Mouse (Mus musculus): Measurements from ENCODE around the gene Fam214a. TPM values are rescaled to one million over a fixed set of nuclear protein-coding genes. Genes with fewer than 3 reads are reported as not detected.

Gene Fam214a
- polyA plus RNA-seq, 1 experiment from 2014 or later: 13.8 TPM

- no peak for ATAC-seq (ENCODE audit: insufficient number of reproducible peaks, insufficient read depth, low FRiP score, low TSS enrichment, low read depth)
- Histone ChIP-seq H3K9me3 (no peaks in the 10 kb centered on the region), H3K27ac (no peak overlapping the region), H3K4me3 (no peak overlapping the region), H3K4me2 (no peak overlapping the region), H3K36me3 (no peaks in the 10 kb centered on the region), H3K4me1 (peaks cover 25% of the 10 kb centered on the region), H3K9ac (no peak overlapping the region), H3K27me3 (no peaks in the 10 kb centered on the region)
- WGBS: 81% methylated on average over 5 of the region's 5 CpGs
Measured at GRCm38 (mm10) chr9:74972736-74973135, 20.1 kb downstream of the Fam214a start.

GRCm38 (mm10) chr9:74973154-74973553 is 20.5 kb downstream of the Fam214a start:
- Histone ChIP-seq H3K27me3 (no peaks in the 10 kb centered on the region), H3K4me3 (no peak overlapping the region), H3K27ac (no peak overlapping the region), H3K9ac (no peak overlapping the region), H3K36me3 (no peaks in the 10 kb centered on the region), H3K4me2 (no peak overlapping the region), H3K4me1 (peaks cover 26% of the 10 kb centered on the region), H3K9me3 (no peaks in the 10 kb centered on the region)
- ATAC-seq (ENCODE audit: insufficient number of reproducible peaks, insufficient read depth, low FRiP score, low TSS enrichment, low read depth): no peak
- WGBS: 62% methylated on average over 4 of the region's 4 CpGs

- H3K9ac ChIP-seq: peak overlapping the region; percentile 52; the same call in 1 of the 2 replicates
- H3K27me3 ChIP-seq: no peaks in the 10 kb centered on the region
- no peaks in the 10 kb centered on the region for H3K9me3 ChIP-seq
- peaks cover 22% of the 10 kb centered on the region for H3K4me1 ChIP-seq
- no peak overlapping the region for H3K4me3 ChIP-seq
- ATAC-seq (ENCODE audit: insufficient number of reproducible peaks, insufficient read depth, low FRiP score, low TSS enrichment, low read depth): no peak
- peak overlapping the region; percentile 48; the same call in 1 of the 2 replicates for H3K27ac ChIP-seq
- H3K36me3 ChIP-seq: no peaks in the 10 kb centered on the region
- WGBS: 6% methylated on average over 11 of the region's 11 CpGs
- peak overlapping the region; percentile 63 for H3K4me2 ChIP-seq
Measured at GRCm38 (mm10) chr9:74974758-74975157, 22.1 kb downstream of the Fam214a start.

GRCm38 (mm10) chr9:74975416-74975815 is 22.7 kb downstream of the Fam214a start:
- Histone ChIP-seq H3K4me1 (peaks cover 22% of the 10 kb centered on the region), H3K9me3 (no peaks in the 10 kb centered on the region), H3K27ac (peak overlapping the region; percentile 86), H3K27me3 (no peaks in the 10 kb centered on the region), H3K4me3 (peak overlapping the region; percentile 51), H3K4me2 (peak overlapping the region; percentile 63), H3K36me3 (no peaks in the 10 kb centered on the region), H3K9ac (peak overlapping the region; percentile 69)
- no peak for ATAC-seq (ENCODE audit: insufficient number of reproducible peaks, insufficient read depth, low FRiP score, low TSS enrichment, low read depth)
- WGBS: 12% methylated on average over 7 of the region's 7 CpGs

GRCm38 (mm10) chr9:74975911-74976563 is 23.4 kb downstream of the Fam214a start:
- Histone ChIP-seq H3K9ac (peak overlapping the region; percentile 69), H3K27ac (peak overlapping the region; percentile 86), H3K36me3 (no peaks in the 10 kb centered on the region), H3K27me3 (no peaks in the 10 kb centered on the region), H3K4me1 (peaks cover 22% of the 10 kb centered on the region), H3K9me3 (no peaks in the 10 kb centered on the region), H3K4me2 (peak overlapping the region; percentile 63), H3K4me3 (peak overlapping the region; percentile 51)
- peak; percentile 96 for ATAC-seq (ENCODE audit: insufficient number of reproducible peaks, insufficient read depth, low FRiP score, low TSS enrichment, low read depth)
- WGBS: under 1% methylated on average over 23 of the region's 23 CpGs

- ATAC-seq (ENCODE audit: insufficient number of reproducible peaks, insufficient read depth, low FRiP score, low TSS enrichment, low read depth): no peak
- Histone ChIP-seq H3K4me3 (no peak overlapping the region), H3K9me3 (no peaks in the 10 kb centered on the region), H3K27ac (no peak overlapping the region), H3K27me3 (no peaks in the 10 kb centered on the region), H3K36me3 (no peaks in the 10 kb centered on the region), H3K4me1 (peaks cover 31% of the 10 kb centered on the region), H3K9ac (no peak overlapping the region), H3K4me2 (0 out of 2 replicates have a peak overlapping the region, but pooled peaks have one; percentile 63)
- 61% methylated on average over 2 of the region's 2 CpGs for WGBS
Measured at GRCm38 (mm10) chr9:74977251-74977650, 24.6 kb downstream of the Fam214a start.

- no peak overlapping the region for H3K4me3 ChIP-seq
- ATAC-seq (ENCODE audit: insufficient number of reproducible peaks, insufficient read depth, low FRiP score, low TSS enrichment, low read depth): no peak
- H3K4me2 ChIP-seq: no peak overlapping the region
- H3K9me3 ChIP-seq: no peaks in the 10 kb centered on the region
- no peaks in the 10 kb centered on the region for H3K27me3 ChIP-seq
- no peak overlapping the region for H3K27ac ChIP-seq
- H3K9ac ChIP-seq: no peak overlapping the region
- H3K4me1 ChIP-seq: peaks cover 32% of the 10 kb centered on the region
- no peaks in the 10 kb centered on the region for H3K36me3 ChIP-seq
- WGBS: 79% methylated on average over 7 of the region's 7 CpGs
Measured at GRCm38 (mm10) chr9:74977962-74978361, 25.3 kb downstream of the Fam214a start.

- Histone ChIP-seq H3K27ac (no peak overlapping the region), H3K4me3 (no peak overlapping the region), H3K4me2 (no peak overlapping the region), H3K36me3 (no peaks in the 10 kb centered on the region), H3K9me3 (no peaks in the 10 kb centered on the region), H3K27me3 (no peaks in the 10 kb centered on the region), H3K9ac (no peak overlapping the region), H3K4me1 (peaks cover 31% of the 10 kb centered on the region)
- no peak for ATAC-seq (ENCODE audit: insufficient number of reproducible peaks, insufficient read depth, low FRiP score, low TSS enrichment, low read depth)
- WGBS: 85% methylated on average over 7 of the region's 7 CpGs
Measured at GRCm38 (mm10) chr9:74978868-74979267, 26.2 kb downstream of the Fam214a start.

GRCm38 (mm10) chr9:74979371-74979770 is 26.7 kb downstream of the Fam214a start:
- no peaks in the 10 kb centered on the region for H3K27me3 ChIP-seq
- H3K4me1 ChIP-seq: peaks cover 30% of the 10 kb centered on the region
- no peaks in the 10 kb centered on the region for H3K36me3 ChIP-seq
- H3K9me3 ChIP-seq: no peaks in the 10 kb centered on the region
- no peak overlapping the region for H3K4me2 ChIP-seq
- ATAC-seq (ENCODE audit: insufficient number of reproducible peaks, insufficient read depth, low FRiP score, low TSS enrichment, low read depth): no peak
- no peak overlapping the region for H3K4me3 ChIP-seq
- H3K9ac ChIP-seq: no peak overlapping the region
- H3K27ac ChIP-seq: no peak overlapping the region
- WGBS: 80% methylated on average over 5 of the region's 5 CpGs

- H3K27me3 ChIP-seq: no peaks in the 10 kb centered on the region
- no peak overlapping the region for H3K9ac ChIP-seq
- WGBS: 85% methylated on average over 1 of the region's 1 CpGs
- H3K36me3 ChIP-seq: no peaks in the 10 kb centered on the region
- H3K27ac ChIP-seq: no peak overlapping the region
- no peak overlapping the region for H3K4me3 ChIP-seq
- no peak for ATAC-seq (ENCODE audit: insufficient number of reproducible peaks, insufficient read depth, low FRiP score, low TSS enrichment, low read depth)
- H3K9me3 ChIP-seq: no peaks in the 10 kb centered on the region
- peaks cover 25% of the 10 kb centered on the region for H3K4me1 ChIP-seq
- no peak overlapping the region for H3K4me2 ChIP-seq
Measured at GRCm38 (mm10) chr9:74979866-74980265, 27.2 kb downstream of the Fam214a start.

GRCm38 (mm10) chr9:74981663-74982111 is 29.0 kb downstream of the Fam214a start:
- H3K27ac ChIP-seq: no peak overlapping the region; the same call in 1 of the 2 replicates
- peaks cover 27% of the 10 kb centered on the region for H3K4me1 ChIP-seq
- H3K9ac ChIP-seq: no peak overlapping the region
- H3K9me3 ChIP-seq: no peaks in the 10 kb centered on the region
- no peak overlapping the region for H3K4me3 ChIP-seq
- no peak overlapping the region for H3K4me2 ChIP-seq
- WGBS: 28% methylated on average over 3 of the region's 3 CpGs
- no peaks in the 10 kb centered on the region for H3K27me3 ChIP-seq
- ATAC-seq (ENCODE audit: insufficient number of reproducible peaks, insufficient read depth, low FRiP score, low TSS enrichment, low read depth): 0 out of 2 replicates have a peak, but pooled peaks have one; percentile 26
- no peaks in the 10 kb centered on the region for H3K36me3 ChIP-seq

GRCm38 (mm10) chr9:74982193-74982592 is 29.5 kb downstream of the Fam214a start:
- Histone ChIP-seq H3K4me3 (no peak overlapping the region), H3K27me3 (no peaks in the 10 kb centered on the region), H3K4me2 (no peak overlapping the region), H3K4me1 (peaks cover 27% of the 10 kb centered on the region), H3K27ac (peak overlapping the region; percentile 39), H3K9ac (no peak overlapping the region), H3K9me3 (no peaks in the 10 kb centered on the region), H3K36me3 (no peaks in the 10 kb centered on the region)
- ATAC-seq (ENCODE audit: insufficient number of reproducible peaks, insufficient read depth, low FRiP score, low TSS enrichment, low read depth): peak; percentile 32; the same call in 1 of the 2 replicates
- 73% methylated on average over 8 of the region's 8 CpGs for WGBS

All from embryonic facial prominence, embryonic 13.5 days (tissue).